Mouse (Mus musculus): ENCODE data around the gene Snx5.

The Snx5 gene

DNA sequence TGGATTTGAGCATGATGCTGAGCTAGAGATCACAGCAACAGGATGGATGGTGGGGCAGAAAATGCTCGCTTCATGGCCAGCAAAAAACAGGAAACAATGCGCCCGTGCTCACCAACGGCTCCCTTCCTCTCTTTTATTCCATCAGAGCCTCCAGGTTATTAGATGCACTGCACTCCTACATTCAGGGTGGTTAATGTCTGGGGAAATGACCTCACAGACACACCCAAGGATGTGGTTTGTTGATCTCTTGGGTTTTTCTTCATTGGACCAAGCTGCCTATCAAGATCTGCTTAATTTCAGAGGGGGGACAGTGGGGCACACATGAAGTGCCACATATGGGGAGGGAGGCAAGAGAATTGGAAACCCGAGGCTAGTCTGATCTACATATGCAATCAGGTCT is 39.6 kb downstream of the Snx5 start:
- in situ Hi-C loops (cut with MboI; ENCODE audit: low sequenced_read_pairs): no loop called here

- in situ Hi-C loops (cut with MboI; ENCODE audit: low sequenced_read_pairs): no loop called here
These were observed 40.2 kb downstream of the Snx5 start for GRCm38 (mm10) chr2:144230498-144230897.

DNA sequence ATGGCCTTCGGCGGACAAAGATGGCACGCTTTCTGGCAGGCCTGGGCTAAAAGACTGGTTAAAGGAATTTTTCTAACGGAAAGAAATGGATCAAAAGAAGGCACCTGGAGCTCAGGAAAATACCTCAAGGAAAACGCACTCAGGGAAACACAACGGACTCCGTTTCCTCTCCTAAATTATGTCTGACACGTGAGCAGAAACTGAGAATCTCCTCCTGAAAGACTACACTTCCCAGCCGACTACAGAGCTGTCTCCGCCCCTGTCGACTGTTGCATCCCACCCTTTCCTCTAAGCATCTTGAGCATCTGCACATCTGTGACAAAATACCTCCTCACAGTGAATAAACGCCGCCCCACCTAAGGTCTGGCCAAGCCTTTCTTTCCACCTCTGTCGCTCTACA is 41.1 kb downstream of the Snx5 start:
- in situ Hi-C loops (cut with MboI; ENCODE audit: low sequenced_read_pairs): no loop called here

DNA sequence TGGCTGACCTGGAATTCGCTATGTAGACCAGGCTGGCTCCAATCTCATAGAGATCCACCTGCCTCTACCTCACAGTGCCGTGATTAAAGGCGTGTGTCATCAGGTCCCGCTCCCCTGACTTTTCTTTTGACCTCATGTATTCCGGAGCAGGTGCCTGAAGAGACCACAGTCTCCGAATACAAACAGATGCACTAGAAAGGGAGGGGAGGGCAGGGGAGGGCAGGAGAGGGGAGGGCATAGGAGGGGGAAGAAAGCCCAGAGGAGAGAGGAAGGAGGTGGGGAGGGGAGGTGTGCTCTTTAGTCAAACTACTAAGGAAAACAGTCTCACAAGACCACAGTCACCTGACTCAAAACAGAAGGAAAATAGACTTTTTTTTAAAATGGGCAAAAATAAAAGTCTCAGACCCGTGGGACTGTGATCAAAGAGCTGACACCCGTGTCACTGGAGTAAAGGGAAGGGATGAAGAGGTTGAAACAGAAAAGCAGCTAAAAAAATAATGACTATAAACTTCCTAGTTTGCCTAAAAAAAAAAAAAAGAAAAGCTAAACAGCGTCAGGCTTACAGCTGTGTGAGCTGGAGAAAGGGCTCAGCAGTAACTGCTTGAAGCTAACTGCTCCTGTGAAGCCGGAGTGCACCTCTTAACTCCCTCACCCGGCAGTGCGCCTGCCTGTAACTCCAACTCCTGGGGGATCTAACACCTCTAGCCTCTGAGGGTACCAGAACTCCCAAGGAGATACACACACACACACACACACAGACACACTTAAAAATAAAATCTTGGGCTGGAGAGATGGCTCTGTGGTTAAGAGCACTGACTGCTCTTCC is 42.0 kb downstream of the Snx5 start:
- in situ Hi-C loops (cut with MboI; ENCODE audit: low sequenced_read_pairs): no loop called here

GRCm38 (mm10) chr2:144226906-144227586 is 43.7 kb downstream of the Snx5 start:
- in situ Hi-C loops (cut with MboI; ENCODE audit: low sequenced_read_pairs): no loop called here

DNA sequence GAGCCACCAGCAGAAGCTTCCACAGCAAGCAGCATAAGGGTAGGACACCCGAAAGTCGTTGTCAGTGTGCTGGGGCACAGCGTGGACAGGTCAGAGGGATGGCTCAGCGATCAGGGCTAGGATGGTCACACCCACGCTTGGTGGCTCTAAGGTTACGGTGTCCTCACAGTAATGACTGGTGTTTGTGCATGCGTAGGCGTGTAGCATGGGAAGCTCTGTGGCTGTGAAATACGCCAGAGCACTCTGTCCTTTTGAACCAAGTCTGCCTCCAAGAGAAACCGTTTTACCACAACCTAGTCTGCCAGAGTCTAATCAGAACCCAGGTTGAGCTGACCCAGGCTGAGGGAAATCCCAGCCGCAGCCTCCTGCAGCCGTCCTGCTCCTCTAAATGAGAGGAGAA is 46.4 kb downstream of the Snx5 start:
- in situ Hi-C loops (cut with MboI; ENCODE audit: low sequenced_read_pairs): loop anchor here (25.0 kb wide), 1 partner anchor 387 kb away; no protein-coding TSS in a partner anchor

GRCm38 (mm10) chr2:144215601-144216000 is 55.1 kb downstream of the Snx5 start:
- in situ Hi-C loops (cut with MboI; ENCODE audit: low sequenced_read_pairs): loop anchor here (10.0 to 25.0 kb wide), 2 partner anchors 211 to 378 kb away; no protein-coding TSS in a partner anchor

DNA sequence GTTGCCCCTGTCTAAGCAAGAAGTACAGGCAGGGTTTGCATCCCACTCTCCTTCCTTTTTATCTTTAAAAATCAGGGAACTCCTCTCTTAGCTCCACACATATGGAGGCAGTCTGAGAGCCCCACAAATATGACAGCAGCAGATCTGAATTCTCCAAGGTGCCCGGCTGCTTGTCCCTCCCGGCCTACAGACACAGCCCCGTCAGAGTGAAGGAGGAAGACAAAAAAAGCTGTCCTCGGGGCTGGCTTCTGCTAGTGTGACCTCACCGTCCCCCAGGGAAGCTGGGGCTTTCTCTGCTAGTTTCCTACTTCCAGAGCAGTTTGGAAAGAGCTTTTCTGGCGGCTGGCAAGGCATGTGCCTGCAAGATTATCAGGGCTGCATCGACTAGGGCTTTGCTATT is 55.5 kb downstream of the Snx5 start:
- in situ Hi-C loops (cut with MboI; ENCODE audit: low sequenced_read_pairs): loop anchor here (10.0 to 25.0 kb wide), 2 partner anchors 210 to 378 kb away; no protein-coding TSS in a partner anchor

GRCm38 (mm10) chr2:144214508-144215185 is 56.1 kb downstream of the Snx5 start:
- in situ Hi-C loops (cut with MboI; ENCODE audit: low sequenced_read_pairs): loop anchor here (10.0 to 25.0 kb wide), 2 partner anchors 210 to 377 kb away; no protein-coding TSS in a partner anchor

- in situ Hi-C loops (cut with MboI; ENCODE audit: low sequenced_read_pairs): loop anchor here (10.0 to 25.0 kb wide), 2 partner anchors 209 to 377 kb away; no protein-coding TSS in a partner anchor
These were observed 56.9 kb downstream of the Snx5 start for GRCm38 (mm10) chr2:144213803-144214202.

DNA sequence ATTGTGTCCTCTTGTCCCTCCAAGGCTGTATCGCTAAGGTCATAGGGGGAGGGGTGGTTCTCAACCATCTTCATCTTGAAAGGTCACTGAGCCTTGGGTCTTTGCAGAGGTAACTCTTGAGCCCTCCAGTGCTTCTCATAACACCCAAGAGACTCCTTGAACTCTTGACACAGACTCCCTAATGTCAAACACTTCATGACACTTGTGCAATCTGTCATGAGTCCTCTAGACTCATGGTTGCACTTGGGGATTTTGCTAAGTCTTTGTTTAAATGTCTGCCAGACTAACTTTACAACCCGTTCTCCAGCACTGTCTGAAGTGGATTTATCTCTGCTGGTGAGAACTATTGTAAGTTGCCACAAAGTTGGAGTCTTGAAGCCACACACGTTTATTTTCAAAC is 61.3 kb downstream of the Snx5 start:
- in situ Hi-C loops (cut with MboI; ENCODE audit: low sequenced_read_pairs): loop anchor here (25.0 kb wide), 1 partner anchor 372 kb away; no protein-coding TSS in a partner anchor

DNA sequence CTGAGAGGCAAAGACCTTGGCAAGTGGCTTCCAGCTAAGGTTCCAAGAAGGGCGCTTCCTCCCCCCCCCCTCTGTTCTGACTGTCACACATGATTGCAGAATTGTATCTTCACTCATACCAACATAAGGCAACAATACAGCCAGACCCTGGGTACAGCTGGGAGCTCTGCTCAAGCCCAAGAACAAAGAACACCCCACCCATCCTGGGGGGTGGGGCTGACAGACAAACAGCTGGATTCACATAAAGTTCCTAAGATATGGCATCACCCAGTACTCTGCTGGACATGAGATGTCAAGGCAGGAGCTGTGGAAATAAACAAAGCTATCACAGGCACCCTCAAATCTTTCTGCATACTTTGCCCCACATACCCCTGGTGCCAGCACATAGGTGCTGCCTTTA is 63.3 kb downstream of the Snx5 start:
- in situ Hi-C loops (cut with MboI; ENCODE audit: low sequenced_read_pairs): loop anchor here (25.0 kb wide), 1 partner anchor 370 kb away; no protein-coding TSS in a partner anchor

GRCm38 (mm10) chr2:144203001-144203400 is 67.7 kb downstream of the Snx5 start:
- in situ Hi-C loops (cut with MboI; ENCODE audit: low sequenced_read_pairs): loop anchor here (25.0 kb wide), 1 partner anchor 366 kb away; no protein-coding TSS in a partner anchor

DNA sequence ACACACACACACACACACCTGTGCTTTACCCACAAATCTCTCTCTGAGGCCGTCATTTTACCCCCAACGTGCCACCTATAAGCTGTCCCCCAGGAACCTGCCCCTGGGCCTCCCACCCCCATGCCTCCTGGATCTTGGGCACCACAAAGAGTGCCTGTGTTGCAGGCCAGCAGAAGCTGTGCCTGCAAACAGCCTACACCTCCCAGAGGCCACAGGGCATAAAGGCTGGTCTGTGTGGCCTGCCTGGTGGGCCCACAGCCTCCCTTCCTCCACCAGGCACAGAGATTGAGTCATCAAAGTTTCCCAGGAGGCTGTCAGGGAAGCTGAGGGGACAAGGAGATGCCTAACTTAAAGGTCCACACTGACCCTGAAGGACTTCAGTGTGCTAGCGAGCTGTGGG is 68.1 kb downstream of the Snx5 start:
- in situ Hi-C loops (cut with MboI; ENCODE audit: low sequenced_read_pairs): loop anchor here (25.0 kb wide), 1 partner anchor 365 kb away; no protein-coding TSS in a partner anchor

DNA sequence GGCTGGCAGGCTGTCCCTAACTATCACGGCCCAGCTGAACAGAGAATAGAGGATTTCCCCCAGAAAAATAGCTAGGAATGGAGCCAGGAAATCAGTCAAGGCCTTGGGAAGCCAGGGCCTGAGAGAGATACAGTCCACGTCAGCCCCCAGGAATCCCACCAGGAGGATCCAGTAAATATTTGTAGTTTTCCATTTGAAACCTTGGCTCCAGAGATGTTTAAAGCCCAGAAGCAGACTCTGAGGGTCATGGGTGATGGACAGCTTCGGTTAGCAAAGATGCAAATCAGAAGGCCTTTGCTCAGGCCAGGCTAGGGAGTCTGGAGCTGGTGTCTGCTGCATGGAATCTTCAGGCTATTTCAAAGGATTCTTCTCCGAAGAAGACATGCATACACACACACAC is 68.6 kb downstream of the Snx5 start:
- in situ Hi-C loops (cut with MboI; ENCODE audit: low sequenced_read_pairs): loop anchor here (25.0 kb wide), 1 partner anchor 365 kb away; no protein-coding TSS in a partner anchor
